Comparison of ENCODE assay signal across 7 mouse cellular contexts in the genomic region with DNA sequence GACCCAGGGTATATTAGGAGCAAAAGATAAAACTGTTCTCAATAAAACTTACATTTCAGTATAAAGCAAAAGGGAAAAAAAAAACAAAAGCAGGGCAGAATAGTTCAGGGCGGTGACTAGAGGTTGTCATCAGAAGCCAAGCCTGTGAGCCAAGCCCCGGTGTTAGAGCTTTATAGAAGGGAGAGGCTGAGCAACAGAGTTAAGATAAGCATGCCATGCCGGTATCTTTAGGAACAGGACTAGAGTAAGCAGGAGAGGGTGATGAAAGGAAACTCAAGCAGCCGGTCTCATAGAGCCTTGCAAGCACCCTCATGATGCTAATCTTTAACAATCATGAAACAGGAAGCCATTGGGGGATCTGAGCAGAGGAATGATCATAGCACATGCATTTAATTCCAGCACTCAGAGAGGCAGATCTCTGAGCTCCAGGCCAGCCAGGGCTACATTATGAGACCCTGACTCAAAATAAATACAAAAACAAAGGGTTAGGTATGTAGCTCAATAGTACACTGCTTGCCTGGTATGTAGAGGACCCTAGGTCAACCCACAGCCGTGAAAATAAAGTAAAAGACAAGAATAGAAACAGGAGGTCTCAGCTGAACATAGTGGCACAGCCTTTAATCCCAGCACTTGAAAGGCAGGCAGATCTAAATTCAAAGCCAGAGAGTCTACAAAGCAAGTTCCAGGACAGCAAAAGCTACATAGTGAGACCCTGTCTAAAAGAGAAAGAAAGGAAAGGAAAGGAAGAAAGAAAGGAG. TPM values are rescaled to one million over a fixed set of nuclear protein-coding genes. Genes with fewer than 3 reads are reported as not detected.
DNase-seq lines count a peak whose midpoint lies in the region; ATAC-seq and TF ChIP-seq lines count a peak whose summit lies in the region.

No protein-coding gene starts in this region.

- dilution Hi-C loops in CH12.LX (cut with MboI; ENCODE audit: extremely low pct_ligation_motif_present, extremely low pct_unique_long_range_greater_than_20kb, low sequenced_read_pairs), result no loop called here

- H3K9ac ChIP-seq in CH12.LX (ENCODE audit: insufficient read depth, low read depth), result peak overlapping the region; percentile 97
- H3K9ac ChIP-seq in forebrain, embryonic 11.5 days (ENCODE audit: low read length), result peak overlapping the region; percentile 12; the same call in 1 of the 2 replicates
- H3K9ac ChIP-seq in liver, embryonic 12.5 days, result peak overlapping the region; percentile 87

- TF ChIP-seq EP300 in CH12.LX (IDR thresholded peaks at IDR 0.05; ENCODE audit: low read length), result no peak

- peaks cover 49 to 59% of the 10 kb centered on the region in 2 experiments for H3K36me3 ChIP-seq in CH12.LX (replicated peaks in 1 of 2; ENCODE audit: control insufficient read depth in 1 of 2, insufficient read depth in 1 of 2, low read length in 1 of 2)
- peaks cover 20% of the 10 kb centered on the region for H3K36me3 ChIP-seq in forebrain, embryonic 11.5 days (ENCODE audit: control insufficient read depth, insufficient read depth, low read length)
- peaks cover 57% of the 10 kb centered on the region for H3K36me3 ChIP-seq in liver, embryonic 12.5 days

- H3K27ac ChIP-seq in CH12.LX (ENCODE audit: insufficient read depth, low read depth), result peak overlapping the region; percentile 96; the same call in 1 of the 2 replicates
- no peak overlapping the region for H3K27ac ChIP-seq in forebrain, embryonic 11.5 days (ENCODE audit: low read depth, low read length)
- H3K27ac ChIP-seq in liver, embryonic 12.5 days, result peak overlapping the region; percentile 98

- no peak for TF ChIP-seq RAD21 in CH12.LX (IDR thresholded peaks at IDR 0.05; ENCODE audit: low read depth, low read length)

- H3K4me3 ChIP-seq in CH12.LX (replicated peaks in 1 of 3; ENCODE audit: low read depth in 2 of 3, low read length in 2 of 3, poor library complexity in 1 of 3), result peak overlapping the region; percentile 72 to 98 (median 79)
- H3K4me3 ChIP-seq in forebrain, embryonic 11.5 days (ENCODE audit: low read depth, low read length), result peak overlapping the region; percentile 49
- peak overlapping the region; percentile 80 for H3K4me3 ChIP-seq in liver, embryonic 12.5 days

- H3K27me3 ChIP-seq in CH12.LX (replicated peaks), result no peaks in the 10 kb centered on the region
- H3K27me3 ChIP-seq in forebrain, embryonic 11.5 days (ENCODE audit: control insufficient read depth, insufficient read depth, low read length), result no peaks in the 10 kb centered on the region
- no peaks in the 10 kb centered on the region for H3K27me3 ChIP-seq in liver, embryonic 12.5 days (replicated peaks)

- no peak for TF ChIP-seq CTCF in CH12.LX (conservative IDR thresholded peaks at IDR 0.05 in 1 of 2, IDR thresholded peaks at IDR 0.05 in 1 of 2; ENCODE audit: low read depth in 2 of 2, low read length in 2 of 2)

- 53% methylated on average over 5 of the region's 5 CpGs for WGBS in forebrain, embryonic 11.5 days
- WGBS in liver, embryonic 12.5 days (ENCODE audit: insufficient replicate concordance), result 2% methylated on average over 5 of the region's 5 CpGs

- no peaks in the 10 kb centered on the region for H3K9me3 ChIP-seq in CH12.LX (replicated peaks; ENCODE audit: low read length)
- H3K9me3 ChIP-seq in forebrain, embryonic 11.5 days (ENCODE audit: control insufficient read depth, low read length), result no peaks in the 10 kb centered on the region
- no peaks in the 10 kb centered on the region for H3K9me3 ChIP-seq in liver, embryonic 12.5 days (replicated peaks)

- TF ChIP-seq POLR2A in CH12.LX (IDR thresholded peaks at IDR 0.05; ENCODE audit: low read depth, low read length), result no peak; the same call in 1 of the 2 replicates

- H3K79me2 ChIP-seq in CH12.LX (replicated peaks; ENCODE audit: control insufficient read depth, extremely low read depth, insufficient read depth, poor library complexity, severe bottlenecking), result peaks cover 47% of the 10 kb centered on the region

- peak overlapping the region; percentile 90 for H3K4me2 ChIP-seq in CH12.LX (ENCODE audit: insufficient read depth, low read depth, poor library complexity, severe bottlenecking)
- peak overlapping the region; percentile 90 for H3K4me2 ChIP-seq in forebrain, embryonic 11.5 days (ENCODE audit: low read depth, low read length, severe bottlenecking)
- peak overlapping the region; percentile 95 for H3K4me2 ChIP-seq in liver, embryonic 12.5 days

- in situ Hi-C loops in CH12.LX (cut with MboI; ENCODE audit: low pct_ligation_motif_present, low pct_unique_long_range_greater_than_20kb, low sequenced_read_pairs), result no loop called here

- H3K4me1 ChIP-seq in CH12.LX (ENCODE audit: control insufficient read depth in 1 of 2, insufficient read depth in 2 of 2), result peaks cover 13 to 49% of the 10 kb centered on the region in 2 experiments
- peaks cover 15% of the 10 kb centered on the region for H3K4me1 ChIP-seq in forebrain, embryonic 11.5 days (replicated peaks; ENCODE audit: control insufficient read depth, insufficient read depth, low read length)
- H3K4me1 ChIP-seq in liver, embryonic 12.5 days, result peaks cover 60% of the 10 kb centered on the region

- DNase-seq in A20 (ENCODE audit: low read depth, low spot score) (peak; percentile 53), CH12.LX (ENCODE audit: extremely low read depth) (no peak)
- DNase-seq in forebrain, embryonic 11.5 days (ENCODE audit: low spot score), result no peak
- no peak for DNase-seq in adrenal gland, postnatal 14 days
- DNase-seq in thymus, postnatal 14 days, result no peak

- ATAC-seq in forebrain, embryonic 11.5 days (replicated peaks; ENCODE audit: low FRiP score), result no peak
- peak; percentile 66 for ATAC-seq in liver, embryonic 12.5 days
- ATAC-seq in frontal cortex, adult (ENCODE audit: low TSS enrichment), result no peak

TF ChIP-seq in CH12.LX, 34 proteins besides CTCF, POLR2A, EP300 and RAD21:
- no peak for TF ChIP-seq JUN (IDR thresholded peaks at IDR 0.05; ENCODE audit: insufficient read depth, low read depth, low read length)
- TF ChIP-seq BHLHE40 (IDR thresholded peaks at IDR 0.05; ENCODE audit: low read depth, low read length), result no peak
- no peak for TF ChIP-seq MAX (IDR thresholded peaks at IDR 0.05; ENCODE audit: low read length)
- no peak for TF ChIP-seq HCFC1 (IDR thresholded peaks at IDR 0.05; ENCODE audit: low read depth, low read length)
- no peak for TF ChIP-seq ZKSCAN1 (IDR thresholded peaks at IDR 0.05; ENCODE audit: borderline replicate concordance, low read depth, low read length)
- no peak for TF ChIP-seq ZMIZ1 (IDR thresholded peaks at IDR 0.05; ENCODE audit: low read depth, low read length)
- TF ChIP-seq E2F4 (IDR thresholded peaks at IDR 0.05; ENCODE audit: insufficient replicate concordance, low read depth, low read length), result no peak
- no peak for TF ChIP-seq ETS1 (conservative IDR thresholded peaks at IDR 0.05; ENCODE audit: low read depth, low read length)
- TF ChIP-seq IRF4 (IDR thresholded peaks at IDR 0.05; ENCODE audit: low read depth, low read length), result no peak
- TF ChIP-seq RCOR1 (conservative IDR thresholded peaks at IDR 0.05; ENCODE audit: low read depth, low read length), result no peak
- no peak for TF ChIP-seq TBP (conservative IDR thresholded peaks at IDR 0.05; ENCODE audit: low read depth, low read length)
- TF ChIP-seq TCF12 (IDR thresholded peaks at IDR 0.05; ENCODE audit: low read depth, low read length), result no peak

RNA-seq across cellular contexts. Expression of gene Mbd6, which starts 3.2 kb away (rescaled TPM):
- total RNA-seq in CH12.LX (2012; rRNA removed) (2.7 and 3.3 TPM in 2 replicates), CH12.LX (2014; rRNA removed) (0.51 and 0.74 TPM in 2 replicates)
- 16.5 and 17.7 TPM in 2 replicates for polyA plus RNA-seq in CH12.LX (2012; ENCODE audit: insufficient read length, low read depth)
- polyA plus RNA-seq in forebrain, embryonic 11.5 days (2014; fragmentation: Nextera tagmentation; extraction: Ambion mirVana), result 22.6 and 24.0 TPM in 2 replicates
- 8.5 and 9.8 TPM in 2 replicates for polyA plus RNA-seq in liver, embryonic 12.5 days (2016; fragmentation: Nextera tagmentation; extraction: Ambion mirVana)
- total RNA-seq in adrenal gland, postnatal 14 days (2021), result 47.9 and 54.0 TPM in 2 replicates

RNA-seq across cellular contexts. Expression of gene Mars, which starts 19.5 kb away (rescaled TPM):
- total RNA-seq in CH12.LX (2012; rRNA removed) (224 and 234 TPM in 2 replicates), CH12.LX (2014; rRNA removed) (110 and 143 TPM in 2 replicates)
- 161 and 177 TPM in 2 replicates for polyA plus RNA-seq in CH12.LX (2012; ENCODE audit: insufficient read length, low read depth)
- polyA plus RNA-seq in forebrain, embryonic 11.5 days (2014; fragmentation: Nextera tagmentation; extraction: Ambion mirVana), result 191 and 195 TPM in 2 replicates
- 192 and 193 TPM in 2 replicates for polyA plus RNA-seq in liver, embryonic 12.5 days (2016; fragmentation: Nextera tagmentation; extraction: Ambion mirVana)
- 81.9 and 98.4 TPM in 2 replicates for total RNA-seq in adrenal gland, postnatal 14 days (2021)

RNA-seq across cellular contexts. Expression of gene Dctn2, which starts 25.9 kb away (rescaled TPM):
- total RNA-seq in CH12.LX (2012; rRNA removed) (88.5 and 91.9 TPM in 2 replicates), CH12.LX (2014; rRNA removed) (66.3 and 67.3 TPM in 2 replicates)
- polyA plus RNA-seq in CH12.LX (2012; ENCODE audit: insufficient read length, low read depth), result 79.1 and 94.1 TPM in 2 replicates
- 202 and 207 TPM in 2 replicates for polyA plus RNA-seq in forebrain, embryonic 11.5 days (2014; fragmentation: Nextera tagmentation; extraction: Ambion mirVana)
- 95.5 and 96.1 TPM in 2 replicates for polyA plus RNA-seq in liver, embryonic 12.5 days (2016; fragmentation: Nextera tagmentation; extraction: Ambion mirVana)
- 142 and 153 TPM in 2 replicates for total RNA-seq in adrenal gland, postnatal 14 days (2021)

RNA-seq across cellular contexts. Expression of gene Kif5a, which starts 28.9 kb away (rescaled TPM):
- total RNA-seq in CH12.LX (2012; rRNA removed) (1.3 and 2.1 TPM in 2 replicates), CH12.LX (2014; rRNA removed) (not detected in 2 replicates)
- polyA plus RNA-seq in CH12.LX (2012; ENCODE audit: insufficient read length, low read depth), result 0.14 and 0.46 TPM in 2 replicates
- 21.7 and 23.6 TPM in 2 replicates for polyA plus RNA-seq in forebrain, embryonic 11.5 days (2014; fragmentation: Nextera tagmentation; extraction: Ambion mirVana)
- 0.08 and 0.12 TPM in 2 replicates for polyA plus RNA-seq in liver, embryonic 12.5 days (2016; fragmentation: Nextera tagmentation; extraction: Ambion mirVana)
- total RNA-seq in adrenal gland, postnatal 14 days (2021), result 7.6 and 11.5 TPM in 2 replicates

RNA-seq across cellular contexts. Expression of gene Arhgap9, which starts 29.7 kb away (rescaled TPM):
- total RNA-seq in CH12.LX (2012; rRNA removed), result 32.5 and 33.7 TPM in 2 replicates
- 32.4 and 34.0 TPM in 2 replicates for total RNA-seq in CH12.LX (2014; rRNA removed)
- 42.4 and 44.7 TPM in 2 replicates for polyA plus RNA-seq in CH12.LX (2012; ENCODE audit: insufficient read length, low read depth)
- polyA plus RNA-seq in forebrain, embryonic 11.5 days (2014; fragmentation: Nextera tagmentation; extraction: Ambion mirVana), result 0.88 and 1.7 TPM in 2 replicates
- 15.9 and 16.9 TPM in 2 replicates for polyA plus RNA-seq in liver, embryonic 12.5 days (2016; fragmentation: Nextera tagmentation; extraction: Ambion mirVana)
- total RNA-seq in adrenal gland, postnatal 14 days (2021), result 2.1 and 15.2 TPM in 2 replicates

Comparison
In these comparisons a context has a peak if more than half of its experiments do, and no peak if none do; other contexts are left out.
1. H3K9ac ChIP-seq: peak in every context shown above with its lines; median percentile 97 in CH12.LX; 87 in liver, embryonic 12.5 days; 12 in forebrain, embryonic 11.5 days.